1 mouse cellular context compared by ENCODE assay signal in genomic region chr6:17636764-17637170, GRCm38 (mm10).
TF ChIP-seq lines count a peak whose summit lies in the region.

No protein-coding gene starts in this region.

TF ChIP-seq in MEL, 35 proteins besides CTCF, POLR2A, EP300 and RAD21 (continued from another document):
- TF ChIP-seq ZMIZ1 (IDR thresholded peaks at IDR 0.05; ENCODE audit: low read depth, low read length) (peak; percentile 90), NRF1 (IDR thresholded peaks at IDR 0.05; ENCODE audit: insufficient read depth, low read depth, low read length, poor library complexity, severe bottlenecking) (peak; percentile 98), RCOR1 (IDR thresholded peaks at IDR 0.05; ENCODE audit: low read depth, low read length) (0 out of 2 replicates have a peak, but pooled peaks have one; percentile 9), ELF1 (IDR thresholded peaks at IDR 0.05; ENCODE audit: low read depth, low read length) (0 out of 2 replicates have a peak, but pooled peaks have one; percentile 14), E2F4 (IDR thresholded peaks at IDR 0.05; ENCODE audit: borderline replicate concordance, low read depth, low read length) (no peak), TBP (IDR thresholded peaks at IDR 0.05; ENCODE audit: low read depth, low read length) (peak; percentile 46; the same call in 1 of the 2 replicates)
TF ChIP-seq in MEL: peak in this region for 12.
